11 mouse cellular contexts compared by ENCODE assay signal in genomic region chr5:123470784-123471400, GRCm38 (mm10). TPM values are rescaled to one million over a fixed set of nuclear protein-coding genes. Genes with fewer than 3 reads are reported as not detected.
DNase-seq lines count a peak whose midpoint lies in the region; ATAC-seq lines count a peak whose summit lies in the region.
"Had no signal": no experiment of that assay in that cellular context is flagged by ENCODE, and none has a peak within 500 bp of the region (broad histone marks: within the 10 kb centered on the region; RNA-seq: fewer than 3 reads in every experiment).

No protein-coding gene starts in this region.

- H3K4me3 ChIP-seq in forebrain, embryonic 11.5 days (ENCODE audit: low read depth, low read length) = no peak overlapping the region
- H3K4me3 ChIP-seq in forebrain, embryonic 10.5 days = no peak overlapping the region
- no peak overlapping the region for H3K4me3 ChIP-seq in midbrain, embryonic 11.5 days (ENCODE audit: low read depth, low read length)
- H3K4me3 ChIP-seq in midbrain, embryonic 14.5 days (replicated peaks; ENCODE audit: low read depth, low read length) = no peak overlapping the region
- H3K4me3 ChIP-seq in limb, embryonic 13.5 days = no peak overlapping the region
- H3K4me3 ChIP-seq: myocyte had no signal

- ATAC-seq in forebrain, embryonic 11.5 days (replicated peaks; ENCODE audit: low FRiP score) = no peak
- no peak for ATAC-seq in midbrain, embryonic 11.5 days (ENCODE audit: low FRiP score)
- no peak for ATAC-seq in midbrain, embryonic 14.5 days (ENCODE audit: low FRiP score, low TSS enrichment)
- ATAC-seq in limb, embryonic 13.5 days (ENCODE audit: low FRiP score, low read depth) = no peak
- ATAC-seq: forebrain, embryonic 16.5 days had no signal

- H3K4me2 ChIP-seq in forebrain, embryonic 11.5 days (ENCODE audit: low read depth, low read length, severe bottlenecking) = no peak overlapping the region
- H3K4me2 ChIP-seq in midbrain, embryonic 11.5 days = no peak overlapping the region
- no peak overlapping the region for H3K4me2 ChIP-seq in midbrain, embryonic 14.5 days (ENCODE audit: low read length)
- H3K4me2 ChIP-seq in limb, embryonic 13.5 days (replicated peaks) = peak overlapping the region; percentile 50

- no peaks in the 10 kb centered on the region for H3K27me3 ChIP-seq in forebrain, embryonic 11.5 days (ENCODE audit: control insufficient read depth, insufficient read depth, low read length)
- H3K27me3 ChIP-seq in forebrain, embryonic 10.5 days (ENCODE audit: poor library complexity, severe bottlenecking) = no peaks in the 10 kb centered on the region
- no peaks in the 10 kb centered on the region for H3K27me3 ChIP-seq in midbrain, embryonic 11.5 days (ENCODE audit: control insufficient read depth, insufficient read depth, low read length)
- H3K27me3 ChIP-seq in midbrain, embryonic 14.5 days (ENCODE audit: control insufficient read depth, insufficient read depth, low read length) = no peaks in the 10 kb centered on the region
- no peaks in the 10 kb centered on the region for H3K27me3 ChIP-seq in limb, embryonic 13.5 days
- H3K27me3 ChIP-seq in splenic B cell, adult 2 months (ENCODE audit: control insufficient read depth, insufficient read depth, low read length, poor library complexity, severe bottlenecking) = no peaks in the 10 kb centered on the region

- no peak overlapping the region for H3K9ac ChIP-seq in forebrain, embryonic 11.5 days (ENCODE audit: low read length)
- no peak overlapping the region for H3K9ac ChIP-seq in midbrain, embryonic 11.5 days (ENCODE audit: low read length)
- H3K9ac ChIP-seq in midbrain, embryonic 14.5 days (replicated peaks; ENCODE audit: low read length) = no peak overlapping the region
- peak overlapping the region; percentile 13; the same call in 1 of the 2 replicates for H3K9ac ChIP-seq in limb, embryonic 13.5 days

- peak; percentile 58 for DNase-seq in forebrain, embryonic 11.5 days (ENCODE audit: low spot score)
- no peak for DNase-seq in forebrain, embryonic 10.5 days (ENCODE audit: extremely low spot score, low spot score)
- DNase-seq in midbrain, embryonic 11.5 days (ENCODE audit: low spot score, missing footprints) = peak; percentile 85
- DNase-seq in midbrain, embryonic 14.5 days = no peak
- peak; percentile 31 for DNase-seq in splenic B cell, adult 2 months (ENCODE audit: low read depth, low spot score)
- no peak for DNase-seq in adrenal gland, postnatal 14 days
- no peak for DNase-seq in cerebellum, postnatal 14 days
- DNase-seq: layer of hippocampus, adult 9-11 months had no signal

- no peaks in the 10 kb centered on the region for H3K9me3 ChIP-seq in forebrain, embryonic 11.5 days (ENCODE audit: control insufficient read depth, low read length)
- H3K9me3 ChIP-seq in forebrain, embryonic 10.5 days = no peaks in the 10 kb centered on the region
- no peaks in the 10 kb centered on the region for H3K9me3 ChIP-seq in midbrain, embryonic 11.5 days (ENCODE audit: control insufficient read depth, low read length)
- no peaks in the 10 kb centered on the region for H3K9me3 ChIP-seq in midbrain, embryonic 14.5 days (ENCODE audit: control insufficient read depth, low read length)
- no peaks in the 10 kb centered on the region for H3K9me3 ChIP-seq in limb, embryonic 13.5 days

- no peaks in the 10 kb centered on the region for H3K4me1 ChIP-seq in forebrain, embryonic 11.5 days (replicated peaks; ENCODE audit: control insufficient read depth, insufficient read depth, low read length)
- H3K4me1 ChIP-seq in forebrain, embryonic 10.5 days = no peaks in the 10 kb centered on the region; the same call in 1 of the 2 replicates
- H3K4me1 ChIP-seq in midbrain, embryonic 11.5 days (ENCODE audit: control insufficient read depth, insufficient read depth, low read length) = no peaks in the 10 kb centered on the region
- H3K4me1 ChIP-seq in midbrain, embryonic 14.5 days (ENCODE audit: control insufficient read depth, insufficient read depth, low read length) = no peaks in the 10 kb centered on the region
- H3K4me1 ChIP-seq in limb, embryonic 13.5 days = peaks cover 5% of the 10 kb centered on the region; the same call in 1 of the 2 replicates

- H3K27ac ChIP-seq in forebrain, embryonic 11.5 days (ENCODE audit: low read depth, low read length) = no peak overlapping the region
- H3K27ac ChIP-seq in forebrain, embryonic 10.5 days = no peak overlapping the region
- no peak overlapping the region for H3K27ac ChIP-seq in midbrain, embryonic 11.5 days (ENCODE audit: low read depth, low read length)
- H3K27ac ChIP-seq in midbrain, embryonic 14.5 days (replicated peaks; ENCODE audit: low read depth, low read length) = no peak overlapping the region
- H3K27ac ChIP-seq in limb, embryonic 13.5 days = no peak overlapping the region

- H3K36me3 ChIP-seq in forebrain, embryonic 11.5 days (ENCODE audit: control insufficient read depth, insufficient read depth, low read length) = no peaks in the 10 kb centered on the region
- no peaks in the 10 kb centered on the region for H3K36me3 ChIP-seq in forebrain, embryonic 10.5 days (replicated peaks)
- H3K36me3 ChIP-seq in midbrain, embryonic 11.5 days (ENCODE audit: control insufficient read depth, insufficient read depth, low read length) = no peaks in the 10 kb centered on the region
- no peaks in the 10 kb centered on the region for H3K36me3 ChIP-seq in midbrain, embryonic 14.5 days (ENCODE audit: control insufficient read depth, insufficient read depth, low read length)
- H3K36me3 ChIP-seq in limb, embryonic 13.5 days = no peaks in the 10 kb centered on the region
- no peaks in the 10 kb centered on the region for H3K36me3 ChIP-seq in splenic B cell, adult 2 months (ENCODE audit: control insufficient read depth, insufficient read depth, low read length, poor library complexity, severe bottlenecking)

- 70% methylated on average over 10 of the region's 10 CpGs for WGBS in forebrain, embryonic 11.5 days
- WGBS in forebrain, embryonic 10.5 days = 73% methylated on average over 10 of the region's 10 CpGs
- 66% methylated on average over 10 of the region's 10 CpGs for WGBS in midbrain, embryonic 11.5 days
- WGBS in midbrain, embryonic 14.5 days = 80% methylated on average over 10 of the region's 10 CpGs
- WGBS in limb, embryonic 13.5 days = 25% methylated on average over 10 of the region's 10 CpGs

RNA-seq across cellular contexts. Expression of gene Lrrc43, which starts 18.2 kb away (rescaled TPM):
- not detected in 2 replicates for polyA plus RNA-seq in forebrain, embryonic 11.5 days (2014; fragmentation: Nextera tagmentation; extraction: Ambion mirVana)
- polyA plus RNA-seq in forebrain, embryonic 10.5 days (2016; fragmentation: Nextera tagmentation; extraction: Ambion mirVana) = not detected in 2 replicates
- polyA plus RNA-seq in midbrain, embryonic 11.5 days (2014; fragmentation: Nextera tagmentation; extraction: Ambion mirVana) = not detected in 2 replicates
- 0.20 and 0.41 TPM in 2 replicates for polyA plus RNA-seq in midbrain, embryonic 14.5 days (2014; fragmentation: Nextera tagmentation; extraction: Ambion mirVana)
- not detected in 2 replicates for polyA plus RNA-seq in limb, embryonic 13.5 days (2015; fragmentation: Nextera tagmentation; extraction: Ambion mirVana)
- not detected in 2 replicates for total RNA-seq in adrenal gland, postnatal 14 days (2021)
- polyA plus RNA-seq: myocyte had no signal

RNA-seq across cellular contexts. Expression of gene Il31, which starts 18.4 kb away (rescaled TPM):
- not detected in 2 replicates for polyA plus RNA-seq in forebrain, embryonic 11.5 days (2014; fragmentation: Nextera tagmentation; extraction: Ambion mirVana)
- not detected in 2 replicates for polyA plus RNA-seq in forebrain, embryonic 10.5 days (2016; fragmentation: Nextera tagmentation; extraction: Ambion mirVana)
- not detected in 2 replicates for polyA plus RNA-seq in midbrain, embryonic 11.5 days (2014; fragmentation: Nextera tagmentation; extraction: Ambion mirVana)
- not detected in 2 replicates for polyA plus RNA-seq in midbrain, embryonic 14.5 days (2014; fragmentation: Nextera tagmentation; extraction: Ambion mirVana)
- not detected in 2 replicates for polyA plus RNA-seq in limb, embryonic 13.5 days (2015; fragmentation: Nextera tagmentation; extraction: Ambion mirVana)
- total RNA-seq in adrenal gland, postnatal 14 days (2021) = not detected in 2 replicates
- polyA plus RNA-seq: forebrain, embryonic 16.5 days; myocyte had no signal

RNA-seq across cellular contexts. Expression of gene B3gnt4, which starts 39.4 kb away (rescaled TPM):
- 1.0 and 1.1 TPM in 2 replicates for polyA plus RNA-seq in forebrain, embryonic 11.5 days (2014; fragmentation: Nextera tagmentation; extraction: Ambion mirVana)
- polyA plus RNA-seq in forebrain, embryonic 10.5 days (2016; fragmentation: Nextera tagmentation; extraction: Ambion mirVana) = 1.1 and 1.7 TPM in 2 replicates
- 0.88 and 1.1 TPM in 2 replicates for polyA plus RNA-seq in midbrain, embryonic 11.5 days (2014; fragmentation: Nextera tagmentation; extraction: Ambion mirVana)
- 1.2 and 1.4 TPM in 2 replicates for polyA plus RNA-seq in midbrain, embryonic 14.5 days (2014; fragmentation: Nextera tagmentation; extraction: Ambion mirVana)
- 0.50 and 1.4 TPM in 2 replicates for polyA plus RNA-seq in limb, embryonic 13.5 days (2015; fragmentation: Nextera tagmentation; extraction: Ambion mirVana)
- 0.41 TPM in 1 of 2 replicates, not detected in the other for total RNA-seq in adrenal gland, postnatal 14 days (2021)

RNA-seq across cellular contexts. Expression of gene Diablo, which starts 53.1 kb away (rescaled TPM):
- 140 and 143 TPM in 2 replicates for polyA plus RNA-seq in forebrain, embryonic 11.5 days (2014; fragmentation: Nextera tagmentation; extraction: Ambion mirVana)
- 148 TPM in 2 replicates for polyA plus RNA-seq in forebrain, embryonic 10.5 days (2016; fragmentation: Nextera tagmentation; extraction: Ambion mirVana)
- polyA plus RNA-seq in midbrain, embryonic 11.5 days (2014; fragmentation: Nextera tagmentation; extraction: Ambion mirVana) = 167 and 169 TPM in 2 replicates
- polyA plus RNA-seq in midbrain, embryonic 14.5 days (2014; fragmentation: Nextera tagmentation; extraction: Ambion mirVana) = 101 and 120 TPM in 2 replicates
- polyA plus RNA-seq in limb, embryonic 13.5 days (2015; fragmentation: Nextera tagmentation; extraction: Ambion mirVana) = 115 and 118 TPM in 2 replicates
- total RNA-seq in adrenal gland, postnatal 14 days (2021) = 63.9 and 68.2 TPM in 2 replicates

RNA-seq across cellular contexts. Expression of gene Gm49027, which starts 54.4 kb away (rescaled TPM):
- 0.45 and 0.64 TPM in 2 replicates for polyA plus RNA-seq in forebrain, embryonic 11.5 days (2014; fragmentation: Nextera tagmentation; extraction: Ambion mirVana)
- polyA plus RNA-seq in forebrain, embryonic 10.5 days (2016; fragmentation: Nextera tagmentation; extraction: Ambion mirVana) = 0.47 TPM in 1 of 2 replicates, not detected in the other
- polyA plus RNA-seq in midbrain, embryonic 11.5 days (2014; fragmentation: Nextera tagmentation; extraction: Ambion mirVana) = 0.44 and 0.72 TPM in 2 replicates
- polyA plus RNA-seq in midbrain, embryonic 14.5 days (2014; fragmentation: Nextera tagmentation; extraction: Ambion mirVana) = 1.1 and 1.3 TPM in 2 replicates
- polyA plus RNA-seq in limb, embryonic 13.5 days (2015; fragmentation: Nextera tagmentation; extraction: Ambion mirVana) = 0.45 TPM in 1 of 2 replicates, not detected in the other
- 10.0 and 10.7 TPM in 2 replicates for total RNA-seq in adrenal gland, postnatal 14 days (2021)
- polyA plus RNA-seq: myocyte had no signal

Comparison
In these comparisons a context has a peak if more than half of its experiments do, and no peak if none do; other contexts are left out.
1. DNase-seq: peak in forebrain, embryonic 11.5 days (single experiment), midbrain, embryonic 11.5 days (single experiment) and splenic B cell, adult 2 months (single experiment); none in forebrain, embryonic 10.5 days (single experiment), midbrain, embryonic 14.5 days (single experiment), adrenal gland, postnatal 14 days (single experiment) and cerebellum, postnatal 14 days (0 of 2).